Mouse (Mus musculus): ENCODE measurements around the gene Nanog. TPM values are rescaled to one million over a fixed set of nuclear protein-coding genes. Genes with fewer than 3 reads are reported as not detected.

Gene Nanog
- 0.27 TPM for polyA plus RNA-seq (2012; fragmentation: generic; extraction: Trizol)
- long read RNA-seq, experiment 1, result 0 reads
- long read RNA-seq, experiment 2, result 0 reads

DNA sequence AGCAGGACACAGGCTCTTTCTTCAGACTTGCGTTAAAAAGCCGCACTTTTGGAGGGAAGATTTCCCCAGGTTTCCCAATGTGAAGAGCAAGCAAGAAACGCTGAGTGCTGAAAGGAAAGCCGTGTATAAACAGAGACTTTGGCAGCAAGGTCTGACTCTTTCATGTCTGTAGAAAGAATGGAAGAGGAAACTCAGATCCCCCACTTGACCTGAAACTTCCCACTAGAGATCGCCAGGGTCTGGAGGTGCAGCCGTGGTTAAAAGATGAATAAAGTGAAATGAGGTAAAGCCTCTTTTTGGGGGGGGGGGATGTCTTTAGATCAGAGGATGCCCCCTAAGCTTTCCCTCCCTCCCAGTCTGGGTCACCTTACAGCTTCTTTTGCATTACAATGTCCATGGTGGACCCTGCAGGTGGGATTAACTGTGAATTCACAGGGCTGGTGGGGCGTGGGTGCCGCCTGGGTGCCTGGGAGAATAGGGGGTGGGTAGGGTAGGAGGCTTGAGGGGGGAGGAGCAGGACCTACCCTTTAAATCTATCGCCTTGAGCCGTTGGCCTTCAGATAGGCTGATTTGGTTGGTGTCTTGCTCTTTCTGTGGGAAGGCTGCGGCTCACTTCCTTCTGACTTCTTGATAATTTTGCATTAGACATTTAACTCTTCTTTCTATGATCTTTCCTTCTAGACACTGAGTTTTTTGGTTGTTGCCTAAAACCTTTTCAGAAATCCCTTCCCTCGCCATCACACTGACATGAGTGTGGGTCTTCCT is at the start of gene Nanog:
Gene Nanog, plus strand, starts transcription at position 454 of the 765 bp plus-strand sequence.
- Histone ChIP-seq H3K4me3 (ENCODE audit: insufficient read depth, poor library complexity, severe bottlenecking) (no peak within 1 kb of the TSS), H3K27me3 (ENCODE audit: control insufficient read depth, insufficient read depth, insufficient read length) (no peaks in the 10 kb centered on the region), H3K79me2 (ENCODE audit: control insufficient read depth, insufficient read depth) (no peaks in the 10 kb centered on the region), H3K79me3 (ENCODE audit: low read depth) (no peaks in the 10 kb centered on the region), H3K36me3 (ENCODE audit: control insufficient read depth, insufficient read depth) (no peaks in the 10 kb centered on the region), H3ac (ENCODE audit: control insufficient read depth, insufficient read length, low read depth) (no peak within 1 kb of the TSS)
- no peak for TF ChIP-seq MAX (IDR thresholded peaks at IDR 0.05)
- no peak for TF ChIP-seq CTCF (IDR thresholded peaks at IDR 0.05; ENCODE audit: control insufficient read depth, insufficient read depth, insufficient read length)
- no peak for TF ChIP-seq FOSL1 (IDR thresholded peaks at IDR 0.05; ENCODE audit: insufficient read depth, low read length, poor library complexity, severe bottlenecking)
- no peak for TF ChIP-seq USF1 (IDR thresholded peaks at IDR 0.05; ENCODE audit: low read depth)
- no peak for TF ChIP-seq CEBPB (IDR thresholded peaks at IDR 0.05; ENCODE audit: low read depth)
- TF ChIP-seq MYOG (IDR thresholded peaks at IDR 0.05; ENCODE audit: control insufficient read depth, extremely low read depth, insufficient read length), result no peak

DNA sequence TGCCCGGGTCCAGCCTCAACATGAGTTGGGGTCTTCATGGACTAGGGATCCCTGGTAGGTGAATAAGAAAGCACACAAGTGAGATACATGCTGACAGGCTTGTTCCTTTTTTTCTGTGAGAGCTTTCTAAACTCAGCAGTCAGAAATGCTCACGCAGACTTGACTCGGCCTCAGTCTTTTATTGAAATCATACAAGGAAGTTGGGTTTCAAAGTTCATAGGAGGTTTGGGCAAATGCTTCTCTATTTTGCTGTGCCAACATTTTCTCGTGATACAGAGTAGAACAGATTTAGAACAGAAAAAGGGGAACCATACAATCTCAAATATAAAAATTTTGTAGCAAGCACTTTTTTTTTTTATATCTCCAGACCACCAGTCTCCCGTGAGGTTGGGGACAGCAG is 49.7 kb upstream of the Nanog start:
- H3K4me3 ChIP-seq (ENCODE audit: insufficient read depth, poor library complexity, severe bottlenecking), result no peak overlapping the region
- TF ChIP-seq MYOG (IDR thresholded peaks at IDR 0.05; ENCODE audit: control insufficient read depth, extremely low read depth, insufficient read length) (no peak), USF1 (IDR thresholded peaks at IDR 0.05; ENCODE audit: low read depth) (no peak), CTCF (IDR thresholded peaks at IDR 0.05; ENCODE audit: control insufficient read depth, insufficient read depth, insufficient read length) (no peak), CEBPB (IDR thresholded peaks at IDR 0.05; ENCODE audit: low read depth) (no peak), MYOD1 (IDR thresholded peaks at IDR 0.05; ENCODE audit: control insufficient read depth, insufficient read length, low read depth) (no peak), MAX (IDR thresholded peaks at IDR 0.05) (no peak), FOSL1 (IDR thresholded peaks at IDR 0.05; ENCODE audit: insufficient read depth, low read length, poor library complexity, severe bottlenecking) (no peak)
- no peaks in the 10 kb centered on the region for H3K79me2 ChIP-seq (ENCODE audit: control insufficient read depth, insufficient read depth)
- H3K27me3 ChIP-seq (ENCODE audit: control insufficient read depth, insufficient read depth, insufficient read length), result peaks cover 13% of the 10 kb centered on the region
- no peaks in the 10 kb centered on the region for H3K36me3 ChIP-seq (ENCODE audit: control insufficient read depth, insufficient read depth)
- H3K79me3 ChIP-seq (ENCODE audit: low read depth), result no peaks in the 10 kb centered on the region
- no peak overlapping the region for H3ac ChIP-seq (ENCODE audit: control insufficient read depth, insufficient read length, low read depth)

DNA sequence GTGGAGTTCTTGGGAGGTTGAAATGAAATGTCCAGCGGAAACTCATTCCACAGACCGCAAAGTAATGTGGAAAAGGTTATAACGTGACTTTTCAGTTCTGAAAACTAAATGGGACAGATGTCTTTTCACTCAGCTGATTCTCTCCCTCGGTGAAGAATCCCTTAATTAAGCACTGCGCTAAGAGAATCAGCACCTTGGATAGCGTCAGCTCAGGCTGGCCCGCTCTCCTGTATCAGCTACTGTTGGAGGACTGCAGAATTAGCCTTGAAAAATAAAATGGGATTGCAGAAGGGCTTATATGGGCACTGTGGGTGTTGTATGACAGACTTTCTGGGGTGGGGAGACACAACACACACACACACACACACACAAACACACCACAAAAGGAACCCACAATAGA is 47.7 kb upstream of the Nanog start:
- Histone ChIP-seq H3K27me3 (ENCODE audit: control insufficient read depth, insufficient read depth, insufficient read length) (peaks cover 29% of the 10 kb centered on the region), H3ac (ENCODE audit: control insufficient read depth, insufficient read length, low read depth) (no peak overlapping the region), H3K4me3 (ENCODE audit: insufficient read depth, poor library complexity, severe bottlenecking) (no peak overlapping the region), H3K79me2 (ENCODE audit: control insufficient read depth, insufficient read depth) (no peaks in the 10 kb centered on the region), H3K79me3 (ENCODE audit: low read depth) (no peaks in the 10 kb centered on the region), H3K36me3 (ENCODE audit: control insufficient read depth, insufficient read depth) (no peaks in the 10 kb centered on the region)
- no peak for TF ChIP-seq FOSL1 (IDR thresholded peaks at IDR 0.05; ENCODE audit: insufficient read depth, low read length, poor library complexity, severe bottlenecking)
- no peak for TF ChIP-seq CTCF (IDR thresholded peaks at IDR 0.05; ENCODE audit: control insufficient read depth, insufficient read depth, insufficient read length)

DNA sequence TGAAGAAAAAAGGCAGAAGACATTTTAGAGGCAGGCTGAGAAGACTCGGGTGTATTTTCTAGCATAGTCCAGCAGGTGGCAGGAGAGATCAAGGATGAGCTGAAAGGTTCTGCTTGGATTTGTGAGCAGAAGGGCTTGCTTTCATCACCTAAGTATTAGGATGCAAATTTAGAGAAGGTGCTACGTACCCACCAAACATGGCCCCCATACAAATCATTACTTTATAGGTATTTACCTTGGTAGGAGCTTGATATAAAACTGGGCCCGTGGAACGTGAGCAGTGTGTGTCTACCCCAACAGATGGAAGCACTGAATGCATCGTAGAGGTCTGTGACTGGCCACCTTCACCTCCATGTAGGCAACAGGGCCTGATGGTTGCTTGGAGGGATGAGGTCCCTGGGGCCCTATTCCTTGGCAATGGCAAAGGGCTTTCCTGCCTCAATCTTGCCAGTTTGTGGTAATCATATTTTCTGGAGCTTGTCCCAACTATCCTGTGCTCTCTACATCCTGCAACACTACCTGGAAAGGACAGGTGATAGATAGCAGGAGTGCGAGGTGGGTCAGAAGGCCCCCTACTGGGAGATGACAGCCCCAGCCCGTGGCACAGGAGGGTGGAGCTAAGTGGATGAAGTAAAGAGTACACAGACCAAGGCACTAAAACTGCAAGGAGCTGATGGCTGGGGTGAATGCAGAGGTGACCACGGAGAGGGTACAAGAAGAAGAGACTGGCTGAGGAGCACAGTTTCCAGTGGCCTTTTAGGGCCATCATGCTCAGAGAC is 46.5 kb upstream of the Nanog start:
- Histone ChIP-seq H3K4me3 (ENCODE audit: insufficient read depth, poor library complexity, severe bottlenecking) (no peak overlapping the region), H3K79me2 (ENCODE audit: control insufficient read depth, insufficient read depth) (no peaks in the 10 kb centered on the region), H3ac (ENCODE audit: control insufficient read depth, insufficient read length, low read depth) (no peak overlapping the region), H3K27me3 (ENCODE audit: control insufficient read depth, insufficient read depth, insufficient read length) (peaks cover 32% of the 10 kb centered on the region), H3K79me3 (ENCODE audit: low read depth) (no peaks in the 10 kb centered on the region), H3K36me3 (ENCODE audit: control insufficient read depth, insufficient read depth) (no peaks in the 10 kb centered on the region)
- TF ChIP-seq MAX (IDR thresholded peaks at IDR 0.05) (no peak), CEBPB (IDR thresholded peaks at IDR 0.05; ENCODE audit: low read depth) (no peak), MYOG (IDR thresholded peaks at IDR 0.05; ENCODE audit: control insufficient read depth, extremely low read depth, insufficient read length) (no peak), FOSL1 (IDR thresholded peaks at IDR 0.05; ENCODE audit: insufficient read depth, low read length, poor library complexity, severe bottlenecking) (no peak), CTCF (IDR thresholded peaks at IDR 0.05; ENCODE audit: control insufficient read depth, insufficient read depth, insufficient read length) (no peak), USF1 (IDR thresholded peaks at IDR 0.05; ENCODE audit: low read depth) (no peak), MYOD1 (IDR thresholded peaks at IDR 0.05; ENCODE audit: control insufficient read depth, insufficient read length, low read depth) (no peak)

DNA sequence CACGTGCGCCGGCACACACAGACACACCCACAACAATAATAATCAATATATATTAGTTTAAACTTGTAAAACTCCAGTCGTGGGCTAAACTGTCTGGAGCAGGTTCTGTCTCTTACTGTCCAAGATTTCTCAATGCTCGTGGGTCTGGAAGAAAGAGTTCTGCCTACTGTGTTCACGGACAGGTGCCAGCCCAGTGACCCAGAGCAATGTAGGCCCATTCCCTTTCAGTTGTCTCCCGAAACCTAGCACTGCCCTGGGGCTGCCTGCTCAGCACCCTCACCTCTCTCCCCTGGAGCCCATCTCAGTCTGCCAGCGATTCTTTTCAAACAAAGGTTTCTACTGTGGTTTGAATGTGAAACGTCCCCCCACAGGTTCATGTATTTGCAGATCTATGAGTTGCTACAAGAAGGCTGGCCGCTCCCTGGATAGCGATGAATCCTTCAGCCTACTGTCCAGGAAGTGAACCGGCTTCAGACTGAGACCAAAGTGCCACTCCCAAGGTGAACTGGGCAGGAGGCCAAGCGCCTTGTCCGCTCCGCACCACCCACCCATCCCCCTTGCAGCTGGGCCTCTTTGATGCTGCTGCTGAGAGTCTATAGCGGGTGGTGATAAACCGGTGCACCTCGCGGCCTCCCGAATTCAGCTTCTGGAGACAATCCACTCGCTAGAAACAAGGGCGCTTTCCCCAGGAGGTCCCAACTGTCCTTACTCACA is 44.6 kb upstream of the Nanog start:
- TF ChIP-seq CEBPB (IDR thresholded peaks at IDR 0.05; ENCODE audit: low read depth), result no peak
- no peak for TF ChIP-seq MYOD1 (IDR thresholded peaks at IDR 0.05; ENCODE audit: control insufficient read depth, insufficient read length, low read depth)
- TF ChIP-seq FOSL1 (IDR thresholded peaks at IDR 0.05; ENCODE audit: insufficient read depth, low read length, poor library complexity, severe bottlenecking), result no peak
- no peak for TF ChIP-seq USF1 (IDR thresholded peaks at IDR 0.05; ENCODE audit: low read depth)
- TF ChIP-seq MYOG (IDR thresholded peaks at IDR 0.05; ENCODE audit: control insufficient read depth, extremely low read depth, insufficient read length), result no peak
- Histone ChIP-seq H3ac (ENCODE audit: control insufficient read depth, insufficient read length, low read depth) (no peak overlapping the region), H3K4me3 (ENCODE audit: insufficient read depth, poor library complexity, severe bottlenecking) (no peak overlapping the region), H3K27me3 (ENCODE audit: control insufficient read depth, insufficient read depth, insufficient read length) (peaks cover 44% of the 10 kb centered on the region), H3K79me2 (ENCODE audit: control insufficient read depth, insufficient read depth) (no peaks in the 10 kb centered on the region), H3K79me3 (ENCODE audit: low read depth) (no peaks in the 10 kb centered on the region), H3K36me3 (ENCODE audit: control insufficient read depth, insufficient read depth) (no peaks in the 10 kb centered on the region)

Data from C2C12 (cell line).